Comparison of ENCODE assay signal across 8 mouse cellular contexts in the genomic region with DNA sequence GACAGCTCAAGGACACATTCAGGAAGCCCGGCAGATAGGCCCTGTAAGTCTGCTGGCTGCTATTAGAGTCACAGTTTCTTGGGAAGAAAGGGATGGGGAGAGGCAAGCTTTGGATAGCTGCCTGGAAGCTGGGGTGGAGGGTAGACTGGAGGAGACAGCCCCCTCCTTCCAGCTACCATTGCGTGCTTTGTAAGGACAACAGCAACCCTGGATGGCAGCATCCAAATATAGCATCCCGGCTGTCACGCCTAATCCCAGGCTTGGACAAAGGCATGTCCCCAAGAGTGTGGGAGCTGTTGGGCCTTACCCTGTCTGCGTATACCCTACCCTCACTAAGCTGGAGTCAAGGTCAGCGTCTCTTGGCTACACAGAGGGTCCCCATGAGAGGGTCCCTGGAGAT. TPM values are rescaled to one million over a fixed set of nuclear protein-coding genes. Genes with fewer than 3 reads are reported as not detected.
DNase-seq lines count a peak whose midpoint lies in the region; ATAC-seq and TF ChIP-seq lines count a peak whose summit lies in the region.

No protein-coding gene starts in this region.

- no peaks in the 10 kb centered on the region for H3K36me3 ChIP-seq in hindbrain, embryonic 13.5 days
- H3K36me3 ChIP-seq in hindbrain, embryonic 10.5 days: no peaks in the 10 kb centered on the region

- no peak for TF ChIP-seq POLR2A in cerebellum, adult 2 months (IDR thresholded peaks at IDR 0.05; ENCODE audit: borderline replicate concordance, insufficient read depth, low read length)

- peak overlapping the region; percentile 86 for H3K27ac ChIP-seq in hindbrain, embryonic 13.5 days
- no peak overlapping the region for H3K27ac ChIP-seq in hindbrain, embryonic 10.5 days
- H3K27ac ChIP-seq in cerebellum, adult 2 months (ENCODE audit: insufficient read depth, low read length): peak overlapping the region; percentile 70; the same call in 1 of the 2 replicates

- TF ChIP-seq CTCF in cerebellum, adult 2 months (IDR thresholded peaks at IDR 0.05; ENCODE audit: borderline replicate concordance, insufficient read depth, low read depth, low read length): no peak

- 82% methylated on average over 6 of the region's 6 CpGs for WGBS in hindbrain, embryonic 13.5 days
- 82% methylated on average over 6 of the region's 6 CpGs for WGBS in hindbrain, embryonic 10.5 days
- WGBS in cerebellum, adult 2 months: 66% methylated on average over 6 of the region's 6 CpGs

- peak; percentile 83 for ATAC-seq in hindbrain, embryonic 13.5 days (ENCODE audit: low FRiP score)
- no peak for ATAC-seq in CD4-positive, CD25-positive, alpha-beta regulatory T cell, adult 4 months

- H3K9me3 ChIP-seq in hindbrain, embryonic 13.5 days: no peaks in the 10 kb centered on the region
- no peaks in the 10 kb centered on the region for H3K9me3 ChIP-seq in hindbrain, embryonic 10.5 days

- H3K27me3 ChIP-seq in hindbrain, embryonic 13.5 days: no peaks in the 10 kb centered on the region
- no peaks in the 10 kb centered on the region for H3K27me3 ChIP-seq in hindbrain, embryonic 10.5 days (ENCODE audit: insufficient read depth, poor library complexity, severe bottlenecking)
- H3K27me3 ChIP-seq in cerebellum, adult 2 months (ENCODE audit: control insufficient read depth, insufficient read depth, low read length): no peaks in the 10 kb centered on the region

- H3K4me2 ChIP-seq in hindbrain, embryonic 13.5 days: no peak overlapping the region

- peak overlapping the region; percentile 6; the same call in 1 of the 2 replicates for H3K9ac ChIP-seq in hindbrain, embryonic 13.5 days

- H3K4me3 ChIP-seq in hindbrain, embryonic 13.5 days: no peak overlapping the region
- no peak overlapping the region for H3K4me3 ChIP-seq in hindbrain, embryonic 10.5 days
- no peak overlapping the region for H3K4me3 ChIP-seq in cerebellum, adult 2 months (replicated peaks; ENCODE audit: insufficient read depth, low read depth, low read length)

- no peak for DNase-seq in hindbrain, embryonic 10.5 days (ENCODE audit: low spot score)
- peak; percentile 25 to 48 for DNase-seq in cerebellum, adult 2 months
- peak; percentile 97 for DNase-seq in heart, adult 11 months
- DNase-seq in left cerebral cortex, postnatal 4 days: peak; percentile 75
- DNase-seq in embryo, embryonic 10 days (ENCODE audit: low spot score): no peak
- DNase-seq in adrenal gland, adult 18-20 months (ENCODE audit: low spot score in 2 of 2): no peak

- peaks cover 30% of the 10 kb centered on the region for H3K4me1 ChIP-seq in hindbrain, embryonic 13.5 days (replicated peaks)
- peaks cover 16% of the 10 kb centered on the region; the same call in 1 of the 2 replicates for H3K4me1 ChIP-seq in hindbrain, embryonic 10.5 days (replicated peaks)
- H3K4me1 ChIP-seq in cerebellum, adult 2 months (ENCODE audit: control insufficient read depth, insufficient read depth, low read length): peaks cover 20% of the 10 kb centered on the region

- intact Hi-C loops in left cerebral cortex, postnatal 4 days (cut with DNase I): no loop called here

RNA-seq across cellular contexts. Expression of gene Ramp1, which starts 29.7 kb away (rescaled TPM):
- 3.2 and 3.3 TPM in 2 replicates for polyA plus RNA-seq in hindbrain, embryonic 13.5 days (2015; fragmentation: Nextera tagmentation; extraction: Ambion mirVana)
- polyA plus RNA-seq in hindbrain, embryonic 10.5 days (2016; fragmentation: Nextera tagmentation; extraction: Ambion mirVana): 0.51 and 0.81 TPM in 2 replicates
- polyA plus RNA-seq in cerebellum, adult 2 months (2012; rRNA removed): 46.3 and 50.7 TPM in 2 replicates
- 10 to 100 TPM; 12.3 to 14.3 TPM for total RNA-seq in left cerebral cortex, postnatal 4 days (2021)
- 10 to 100 TPM; 28.9 to 31.6 TPM for polyA plus RNA-seq in CD4-positive, CD25-positive, alpha-beta regulatory T cell, adult 4 months (2017; shearing (Covaris generic))
- total RNA-seq in adrenal gland, adult 18-20 months (2021): 1 to 10 TPM; 6.7 to 9.2 TPM

RNA-seq across cellular contexts. Expression of gene Ube2f, which starts 40.8 kb away (rescaled TPM):
- 67.7 and 68.2 TPM in 2 replicates for polyA plus RNA-seq in hindbrain, embryonic 13.5 days (2015; fragmentation: Nextera tagmentation; extraction: Ambion mirVana)
- polyA plus RNA-seq in hindbrain, embryonic 10.5 days (2016; fragmentation: Nextera tagmentation; extraction: Ambion mirVana): 86.2 and 87.1 TPM in 2 replicates
- 70.7 and 72.3 TPM in 2 replicates for polyA plus RNA-seq in cerebellum, adult 2 months (2012; rRNA removed)
- total RNA-seq in left cerebral cortex, postnatal 4 days (2021): 10 to 100 TPM; 44.5 to 48.4 TPM
- polyA plus RNA-seq in CD4-positive, CD25-positive, alpha-beta regulatory T cell, adult 4 months (2017; shearing (Covaris generic)): 10 to 100 TPM; 85.2 to 93.4 TPM
- total RNA-seq in adrenal gland, adult 18-20 months (2021): 100 to 1,000 TPM in 1 of 2 experiments, 10 to 100 TPM in 1; 92.7 to 117 TPM

Comparison
In these comparisons a context has a peak if more than half of its experiments do, and no peak if none do; other contexts are left out.
1. DNase-seq: peak in cerebellum, adult 2 months (2 of 2), heart, adult 11 months (single experiment) and left cerebral cortex, postnatal 4 days (single experiment); none in hindbrain, embryonic 10.5 days (single experiment), embryo, embryonic 10 days (single experiment) and adrenal gland, adult 18-20 months (0 of 2).